Mouse (Mus musculus): ENCODE results near the gene Dusp6. TPM values are rescaled to one million over a fixed set of nuclear protein-coding genes. Genes with fewer than 3 reads are reported as not detected.
"Not testable (repeated sequence)": the region's sequence is repeated elsewhere in the genome, so short reads cannot be mapped to it uniquely, and the experiment has no call there.

Gene Dusp6
- total RNA-seq (2021) = 10 to 100 TPM; 16.2 to 21.7 TPM

DNA sequence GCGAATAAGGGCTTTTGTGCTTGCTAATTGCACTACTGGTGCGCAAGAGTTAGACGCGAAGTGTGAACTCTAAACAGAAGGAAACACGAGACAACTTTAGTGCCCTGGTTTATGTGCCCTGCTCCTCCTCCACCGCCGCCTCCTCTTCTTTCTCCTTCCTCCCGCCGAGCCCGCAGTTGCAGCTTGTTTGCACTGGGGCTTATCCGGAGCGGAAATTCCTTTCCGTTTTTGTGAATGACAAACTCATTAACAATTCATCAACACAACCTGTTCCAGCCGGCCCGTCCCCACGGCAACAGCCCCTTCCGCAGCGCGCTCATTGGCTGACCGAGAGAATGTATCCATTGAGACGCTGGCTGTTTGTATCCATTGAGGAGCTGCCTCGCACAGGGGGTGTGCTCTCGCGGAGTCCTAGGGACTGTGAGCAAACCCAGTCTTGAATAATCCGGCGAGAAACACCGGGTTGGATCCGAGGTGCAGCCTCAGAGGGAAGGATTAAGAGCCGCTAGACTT is at the start of gene Dusp6:
Dusp6 (plus strand) TSS at position 365 of the 513 bp plus-strand sequence.
- intact Hi-C loops (cut with DNase I) = loop anchor here (1.0 to 5.0 kb wide), 3 partner anchors 94 to 269 kb away; no protein-coding TSS in a partner anchor
- DNase-seq = peak; percentile 92

- intact Hi-C loops (cut with DNase I) = no loop called here
- no peak for DNase-seq
These were observed 48.4 kb upstream of the Dusp6 start for GRCm38 (mm10) chr10:99214421-99215299.

GRCm38 (mm10) chr10:99216570-99216969 is 46.5 kb upstream of the Dusp6 start:
- intact Hi-C loops (cut with DNase I); DNase-seq: not testable (repeated sequence)

GRCm38 (mm10) chr10:99221540-99221939 is 41.5 kb upstream of the Dusp6 start:
- DNase-seq = no peak
- intact Hi-C loops (cut with DNase I) = no loop called here

- intact Hi-C loops (cut with DNase I) = no loop called here
- no peak for DNase-seq
These were observed 40.3 kb upstream of the Dusp6 start for GRCm38 (mm10) chr10:99222726-99223125.

DNA sequence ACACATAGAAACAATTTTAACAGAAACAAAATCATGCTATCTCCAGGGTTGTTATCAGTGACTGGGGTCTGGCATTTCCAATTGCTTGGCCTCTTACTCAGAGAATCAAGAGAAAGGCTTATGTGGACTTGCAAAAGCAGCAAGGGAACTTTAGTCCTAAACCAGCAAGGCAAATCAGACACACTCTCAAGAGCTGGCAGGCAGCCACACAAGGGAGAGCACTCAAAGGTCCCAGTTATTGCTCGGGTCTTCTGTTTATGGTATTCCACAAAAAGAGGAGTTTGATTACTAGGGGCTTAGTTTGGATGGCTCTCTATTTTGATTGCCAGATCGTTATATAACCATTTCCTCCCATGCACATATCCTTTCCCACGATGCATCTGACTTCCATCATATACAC is 38.8 kb upstream of the Dusp6 start:
- intact Hi-C loops (cut with DNase I) = no loop called here
- no peak for DNase-seq

DNA sequence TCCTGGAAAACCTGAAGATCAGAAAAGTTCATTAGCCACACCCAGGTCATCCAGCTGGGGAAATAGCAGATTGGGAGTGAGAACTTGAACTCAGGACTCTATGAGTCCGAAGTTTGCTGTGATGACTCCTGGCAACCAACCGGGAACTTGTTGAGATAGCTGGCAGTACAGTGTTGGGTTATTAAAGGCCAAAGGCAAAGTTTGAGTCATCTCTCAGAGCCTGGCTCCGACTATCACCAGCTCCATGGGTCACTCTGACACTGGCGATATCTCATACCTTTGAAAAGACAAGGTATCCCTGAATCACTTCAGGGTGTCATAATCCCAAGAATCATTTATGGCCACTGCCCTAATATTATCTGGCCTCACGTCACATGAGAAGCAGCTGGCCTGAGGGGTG is 36.2 kb upstream of the Dusp6 start:
- intact Hi-C loops (cut with DNase I) = no loop called here
- no peak for DNase-seq

- DNase-seq = no peak
- intact Hi-C loops (cut with DNase I) = loop anchor here (2.0 kb wide), 1 partner anchor 33 kb away; no protein-coding TSS in a partner anchor
These were observed 34.8 kb upstream of the Dusp6 start for GRCm38 (mm10) chr10:99227968-99228864.

GRCm38 (mm10) chr10:99229031-99229684 is 33.9 kb upstream of the Dusp6 start:
- intact Hi-C loops (cut with DNase I) = loop anchor here (1.0 to 2.0 kb wide), 2 partner anchors 32 to 36 kb away; no protein-coding TSS in a partner anchor
- DNase-seq = peak; percentile 27 to 43

DNA sequence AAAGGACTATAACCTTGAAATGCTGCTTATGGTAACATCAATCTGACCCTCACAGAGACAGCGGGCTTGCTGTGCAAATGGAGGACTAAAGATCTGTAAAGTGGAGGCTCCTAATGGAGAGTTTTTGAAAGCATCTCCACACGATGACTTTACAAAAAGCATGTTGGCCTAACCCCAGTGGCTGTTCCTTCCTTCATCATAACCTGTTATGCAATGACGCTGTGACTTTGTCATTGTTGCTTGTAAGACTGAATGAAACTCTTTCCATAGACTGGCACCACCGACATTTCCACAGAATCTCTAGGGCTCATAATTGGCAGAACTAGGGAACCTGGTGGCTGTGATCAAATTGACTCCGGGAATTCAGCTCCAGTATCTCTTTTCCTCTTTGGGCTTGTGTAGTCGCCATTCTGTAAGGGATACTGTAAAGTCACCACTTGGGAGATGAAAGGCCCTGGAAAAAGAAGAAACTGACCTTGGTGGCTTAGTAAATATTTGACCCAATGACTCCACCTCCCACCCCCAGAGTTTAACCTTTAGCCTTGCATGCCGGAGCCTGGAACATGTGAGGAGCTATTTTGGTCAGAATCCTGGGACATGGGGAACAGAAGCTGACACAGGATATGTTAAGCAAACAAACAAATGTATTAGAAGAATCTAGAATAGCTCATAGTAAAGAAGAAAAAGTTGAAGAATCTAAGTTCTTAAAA is 30.4 kb upstream of the Dusp6 start:
- intact Hi-C loops (cut with DNase I) = no loop called here
- DNase-seq = peak in 1 of 2 experiments; percentile 20

- no peak for DNase-seq
- intact Hi-C loops (cut with DNase I) = no loop called here
These were observed 28.7 kb upstream of the Dusp6 start for GRCm38 (mm10) chr10:99234336-99234735.

DNA sequence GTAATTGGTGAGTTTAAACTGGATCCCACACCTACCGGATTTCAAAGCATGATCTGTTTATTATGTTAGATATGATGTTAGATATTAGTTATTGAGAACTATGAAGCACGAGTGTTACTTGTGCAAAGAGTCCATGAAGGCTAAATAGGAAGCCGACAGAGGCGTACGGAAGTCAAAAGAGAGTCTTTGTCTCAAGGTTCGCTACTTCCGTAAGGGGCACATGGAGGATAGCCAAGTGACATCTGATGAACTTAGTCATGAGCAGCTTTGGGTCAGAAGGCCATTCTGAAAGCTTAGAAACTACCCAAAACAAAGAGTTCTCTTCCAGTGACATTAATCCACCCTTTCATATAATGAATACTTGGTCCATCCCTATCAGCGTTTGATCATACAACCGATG is 27.9 kb upstream of the Dusp6 start:
- no peak for DNase-seq
- intact Hi-C loops (cut with DNase I) = no loop called here

DNA sequence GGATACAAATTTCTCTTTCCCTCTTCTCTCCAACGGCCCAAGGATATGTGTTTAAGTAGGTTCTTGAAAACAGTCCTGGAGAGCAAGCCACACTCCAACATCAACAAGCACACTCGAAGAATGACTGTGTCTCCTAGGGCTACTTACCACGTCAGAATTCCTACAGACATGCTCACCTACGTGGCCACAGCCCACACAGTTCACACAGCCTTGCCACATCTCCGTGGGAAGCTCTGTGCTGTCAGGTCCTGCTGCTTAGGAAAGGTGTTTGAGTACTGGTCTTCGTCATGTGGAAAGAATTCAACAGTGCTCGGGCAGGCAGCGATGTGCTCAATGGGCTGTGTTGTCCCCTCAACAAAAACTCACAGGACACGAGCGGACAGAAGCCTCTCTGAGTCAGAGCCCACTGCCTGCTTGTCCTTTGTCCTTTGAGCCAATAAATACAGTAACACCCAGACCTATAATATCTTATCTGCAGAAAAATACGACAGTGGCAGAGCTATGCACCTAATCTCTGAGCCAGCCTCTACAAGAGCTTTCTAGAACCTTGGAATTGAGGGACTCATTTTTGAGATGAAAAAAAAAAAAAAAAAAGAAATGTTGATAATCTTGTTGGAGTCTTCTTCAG is 25.7 kb upstream of the Dusp6 start:
- intact Hi-C loops (cut with DNase I) = no loop called here
- no peak for DNase-seq

GRCm38 (mm10) chr10:99238537-99238936 is 24.5 kb upstream of the Dusp6 start:
- intact Hi-C loops (cut with DNase I) = no loop called here
- DNase-seq = no peak

DNA sequence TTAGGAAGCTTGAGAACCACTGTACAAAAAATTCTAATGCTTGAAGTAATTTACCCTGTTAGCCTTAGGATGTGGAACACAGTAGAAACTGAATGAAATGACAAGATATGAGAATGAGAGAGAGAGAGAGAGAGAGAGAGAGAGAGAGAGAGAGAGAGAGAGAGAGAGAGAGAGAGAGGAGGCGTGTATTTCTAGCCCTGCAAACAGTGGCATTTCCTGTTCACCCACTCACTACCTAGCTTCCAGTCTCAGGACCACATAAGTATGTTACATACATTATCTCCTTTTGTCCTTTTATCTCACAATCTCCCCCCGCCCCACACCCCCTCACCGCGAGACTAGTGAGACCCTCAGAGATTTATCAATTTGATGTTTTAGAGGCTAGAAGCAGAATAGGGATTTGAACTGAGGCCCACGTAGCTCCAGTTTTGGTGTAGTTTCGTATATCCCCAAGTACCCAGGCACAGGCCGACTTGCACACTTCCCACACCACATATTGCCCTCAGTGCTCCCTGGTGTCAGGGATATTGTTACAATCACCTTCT is 21.7 kb upstream of the Dusp6 start:
- no peak for DNase-seq
- intact Hi-C loops (cut with DNase I) = no loop called here

DNA sequence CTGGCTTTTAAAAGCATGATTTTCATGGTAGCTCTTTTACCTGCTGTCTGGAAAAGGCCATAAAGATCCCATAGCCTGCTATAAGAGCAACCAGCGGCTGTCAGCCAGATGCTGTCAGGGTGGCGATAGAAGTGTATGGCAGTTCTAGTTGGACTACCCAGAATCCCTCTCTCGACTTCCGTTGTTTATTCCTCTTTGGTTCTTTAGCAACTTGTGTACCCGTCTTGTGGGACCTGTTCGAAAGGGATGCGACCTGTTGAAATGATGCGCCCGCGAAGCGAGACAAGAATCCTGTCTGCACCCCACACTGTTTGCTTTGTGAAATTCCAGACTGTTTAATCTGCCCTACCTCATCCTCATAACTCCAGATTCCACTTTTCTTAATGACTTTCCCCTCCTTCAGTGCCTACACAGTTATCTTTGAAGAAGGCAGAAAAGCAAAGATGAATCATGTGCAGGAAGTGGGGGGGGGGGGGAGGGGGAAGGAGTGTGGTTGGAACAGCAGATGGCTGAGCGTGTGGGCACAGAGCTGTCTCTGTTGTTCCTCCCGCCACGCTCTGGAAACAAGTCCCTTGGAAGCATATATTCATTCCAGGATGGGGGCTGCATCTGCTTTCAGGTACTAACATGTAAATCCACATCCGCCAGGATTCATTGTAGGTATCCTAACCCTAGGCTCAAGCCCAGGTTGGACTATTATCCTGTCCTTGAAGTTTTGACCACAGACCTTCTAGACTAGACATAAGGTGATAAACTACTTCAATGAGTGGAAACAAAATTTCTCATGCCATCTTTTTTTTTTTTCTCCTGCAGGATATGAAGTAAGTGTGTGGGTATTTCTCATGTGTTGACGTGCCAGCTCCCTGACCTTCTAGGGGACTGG is 21.0 kb upstream of the Dusp6 start:
- intact Hi-C loops (cut with DNase I) = no loop called here
- DNase-seq = no peak

GRCm38 (mm10) chr10:99242721-99243120 is 20.3 kb upstream of the Dusp6 start:
- no peak for DNase-seq
- intact Hi-C loops (cut with DNase I) = no loop called here

DNA sequence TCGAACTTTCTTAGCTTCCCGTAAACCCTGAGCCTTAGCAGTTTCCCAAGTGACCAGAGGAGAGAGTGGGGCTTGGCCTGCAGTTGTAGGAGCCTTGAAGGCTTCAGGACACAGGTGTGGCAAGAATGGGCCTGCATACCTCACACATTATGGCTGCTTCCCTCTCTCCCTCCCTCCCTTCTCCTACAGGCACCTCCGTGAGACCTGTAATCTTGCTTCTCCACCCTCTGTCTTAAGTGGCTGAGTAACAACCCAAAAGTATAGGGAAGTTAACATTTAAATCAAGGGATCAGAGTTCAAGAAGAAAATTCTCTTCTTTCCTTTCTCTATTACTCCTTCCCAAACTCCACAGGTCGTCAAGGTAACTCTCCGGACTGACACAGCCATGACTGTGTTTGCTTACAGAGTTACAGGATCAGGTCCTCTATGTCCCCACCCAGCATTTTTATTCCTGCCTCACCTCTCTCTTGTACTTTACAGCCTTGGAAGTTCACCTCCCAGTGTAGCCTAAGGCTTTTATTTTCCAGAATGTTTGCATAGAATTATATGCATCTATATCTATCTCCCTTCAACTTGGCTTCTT is 19.0 kb upstream of the Dusp6 start:
- no peak for DNase-seq
- intact Hi-C loops (cut with DNase I) = no loop called here

Data from heart, postnatal 36 days (tissue).